Mouse (Mus musculus) heart, embryonic 10.5 days (tissue): ENCODE data around the gene Frem1. TPM values are rescaled to one million over a fixed set of nuclear protein-coding genes. Genes with fewer than 3 reads are reported as not detected.

Experiments used
- DNase-seq: peaks from one replicate; pipeline ENCODE4 v3.0.0-alpha.2; 2017; ENCODE audit warnings: low spot score
- H3K27ac ChIP-seq: fragments of 300-500 bp; sonication (generic); 2 replicates; pipeline ENCODE4 v1.5.1; 2016; ENCODE audit warnings: mild to moderate bottlenecking
- H3K27me3 ChIP-seq: fragments of 300-500 bp; sonication (generic); 2 replicates; pipeline ENCODE4 v1.6.1; 2016; ENCODE audit warnings: mild to moderate bottlenecking; ENCODE audit not compliant: poor library complexity, insufficient read depth, severe bottlenecking
- H3K36me3 ChIP-seq: fragments of 300-500 bp; sonication (generic); 2 replicates; pipeline ENCODE4 v1.6.1; 2016; ENCODE audit warnings: mild to moderate bottlenecking, moderate library complexity
- H3K4me1 ChIP-seq: fragments of 300-500 bp; sonication (generic); 2 replicates; pipeline ENCODE4 v1.6.1; 2016; ENCODE audit warnings: mild to moderate bottlenecking
- H3K4me3 ChIP-seq: fragments of 300-500 bp; sonication (generic); 2 replicates; pipeline ENCODE4 v1.5.1; 2016; ENCODE audit warnings: mild to moderate bottlenecking, moderate library complexity
- H3K9me3 ChIP-seq: fragments of 300-500 bp; sonication (generic); 2 replicates; pipeline ENCODE4 v1.6.1; 2016; ENCODE audit warnings: mild to moderate bottlenecking, moderate library complexity
- WGBS: fragments of 180-500 bp; shearing (Covaris S2); methylation state at CpG from one replicate; pipeline ENCODE4 v1.1.7; 2016; 5-methylcytosine and 5-hydroxymethylcytosine counted together
- polyA plus RNA-seq: library from polyadenylated mRNA; unstranded; fragments of >200 nt; fragmentation: Nextera tagmentation; extraction: Ambion mirVana; gene quantifications from 2 replicates; pipeline ENCODE4 v1.2.1, GENCODE M21; 2016

The Frem1 gene
- 9.8 and 12.4 TPM in 2 replicates for polyA plus RNA-seq

- H3K36me3 ChIP-seq = no peaks in the 10 kb centered on the region
- WGBS = 4% methylated on average over 24 of the region's 24 CpGs
- H3K9me3 ChIP-seq = no peaks in the 10 kb centered on the region
- peaks cover 58% of the 10 kb centered on the region for H3K4me1 ChIP-seq
- H3K27ac ChIP-seq = peak within 1 kb of the TSS; percentile 79
- H3K4me3 ChIP-seq = peak within 1 kb of the TSS; percentile 57
- no peaks in the 10 kb centered on the region for H3K27me3 ChIP-seq
- peak; percentile 86 for DNase-seq
Measured at GRCm38 (mm10) chr4:83051634-83052577, at the start of gene Frem1. Gene Frem1, minus strand, starts transcription at chr4:83052339.

GRCm38 (mm10) chr4:83099025-83099424 is 46.9 kb upstream of the Frem1 start:
- Histone ChIP-seq H3K27ac (no peak overlapping the region), H3K4me1 (peaks cover 27% of the 10 kb centered on the region), H3K27me3 (no peaks in the 10 kb centered on the region), H3K36me3 (peaks cover 3% of the 10 kb centered on the region; the same call in 1 of the 2 replicates), H3K4me3 (no peak overlapping the region), H3K9me3 (no peaks in the 10 kb centered on the region)
- DNase-seq = no peak
- WGBS = 86% methylated on average over 7 of the region's 7 CpGs

GRCm38 (mm10) chr4:83093941-83094340 is 41.8 kb upstream of the Frem1 start:
- WGBS = 70% methylated on average over 2 of the region's 2 CpGs
- H3K27ac ChIP-seq = no peak overlapping the region
- DNase-seq = no peak
- H3K27me3 ChIP-seq = no peaks in the 10 kb centered on the region
- peaks cover 19% of the 10 kb centered on the region; the same call in 1 of the 2 replicates for H3K4me1 ChIP-seq
- no peak overlapping the region for H3K4me3 ChIP-seq
- no peaks in the 10 kb centered on the region for H3K9me3 ChIP-seq
- H3K36me3 ChIP-seq = no peaks in the 10 kb centered on the region

- WGBS = 66% methylated on average over 6 of the region's 6 CpGs
- no peaks in the 10 kb centered on the region for H3K36me3 ChIP-seq
- no peak overlapping the region for H3K27ac ChIP-seq
- H3K4me1 ChIP-seq = peaks cover 11% of the 10 kb centered on the region; the same call in 1 of the 2 replicates
- H3K4me3 ChIP-seq = no peak overlapping the region
- H3K9me3 ChIP-seq = no peaks in the 10 kb centered on the region
- no peaks in the 10 kb centered on the region for H3K27me3 ChIP-seq
- DNase-seq = no peak
Measured at GRCm38 (mm10) chr4:83090691-83091448, 38.7 kb upstream of the Frem1 start.

GRCm38 (mm10) chr4:83080364-83081174 is 28.4 kb upstream of the Frem1 start:
- WGBS = 39% methylated on average over 13 of the region's 13 CpGs
- no peak overlapping the region for H3K4me3 ChIP-seq
- peaks cover 12% of the 10 kb centered on the region; the same call in 1 of the 2 replicates for H3K4me1 ChIP-seq
- H3K27me3 ChIP-seq = no peaks in the 10 kb centered on the region
- H3K27ac ChIP-seq = peak overlapping the region; percentile 47; the same call in 1 of the 2 replicates
- H3K9me3 ChIP-seq = no peaks in the 10 kb centered on the region
- no peaks in the 10 kb centered on the region for H3K36me3 ChIP-seq
- DNase-seq = peak; percentile 79

- DNase-seq = no peak
- Histone ChIP-seq H3K36me3 (no peaks in the 10 kb centered on the region), H3K27ac (no peak overlapping the region), H3K27me3 (no peaks in the 10 kb centered on the region), H3K9me3 (no peaks in the 10 kb centered on the region), H3K4me3 (no peak overlapping the region), H3K4me1 (peaks cover 5% of the 10 kb centered on the region; the same call in 1 of the 2 replicates)
- WGBS = 40% methylated on average over 6 of the region's 6 CpGs
Measured at GRCm38 (mm10) chr4:83064191-83064590, 12.1 kb upstream of the Frem1 start.

GRCm38 (mm10) chr4:83061564-83061963 is 9.4 kb upstream of the Frem1 start:
- Histone ChIP-seq H3K4me1 (peaks cover 5% of the 10 kb centered on the region; the same call in 1 of the 2 replicates), H3K36me3 (no peaks in the 10 kb centered on the region), H3K27me3 (no peaks in the 10 kb centered on the region), H3K27ac (no peak overlapping the region), H3K9me3 (no peaks in the 10 kb centered on the region), H3K4me3 (no peak overlapping the region)
- no peak for DNase-seq
- WGBS = 59% methylated on average over 2 of the region's 2 CpGs

GRCm38 (mm10) chr4:83058617-83059016 is 6.5 kb upstream of the Frem1 start:
- peaks cover 5% of the 10 kb centered on the region; the same call in 1 of the 2 replicates for H3K4me1 ChIP-seq
- no peak overlapping the region for H3K4me3 ChIP-seq
- no peaks in the 10 kb centered on the region for H3K9me3 ChIP-seq
- no peaks in the 10 kb centered on the region for H3K36me3 ChIP-seq
- no peaks in the 10 kb centered on the region for H3K27me3 ChIP-seq
- no peak for DNase-seq
- no peak overlapping the region for H3K27ac ChIP-seq
- 75% methylated on average over 2 of the region's 2 CpGs for WGBS

GRCm38 (mm10) chr4:83058182-83058581 is 6.0 kb upstream of the Frem1 start:
- Histone ChIP-seq H3K27me3 (no peaks in the 10 kb centered on the region), H3K27ac (no peak overlapping the region), H3K9me3 (no peaks in the 10 kb centered on the region), H3K36me3 (no peaks in the 10 kb centered on the region), H3K4me1 (peaks cover 5% of the 10 kb centered on the region; the same call in 1 of the 2 replicates), H3K4me3 (no peak overlapping the region)
- 52% methylated on average over 2 of the region's 2 CpGs for WGBS
- no peak for DNase-seq

- Histone ChIP-seq H3K4me1 (peaks cover 14% of the 10 kb centered on the region; the same call in 1 of the 2 replicates), H3K4me3 (no peak overlapping the region), H3K9me3 (no peaks in the 10 kb centered on the region), H3K27me3 (no peaks in the 10 kb centered on the region), H3K36me3 (no peaks in the 10 kb centered on the region), H3K27ac (no peak overlapping the region)
- DNase-seq = no peak
- WGBS = 91% methylated on average over 6 of the region's 6 CpGs
Measured at GRCm38 (mm10) chr4:83056496-83056895, 4.4 kb upstream of the Frem1 start.

GRCm38 (mm10) chr4:83055444-83055843 is 3.3 kb upstream of the Frem1 start:
- no peaks in the 10 kb centered on the region for H3K9me3 ChIP-seq
- 62% methylated on average over 2 of the region's 2 CpGs for WGBS
- H3K27ac ChIP-seq = no peak overlapping the region
- peaks cover 23% of the 10 kb centered on the region; the same call in 1 of the 2 replicates for H3K4me1 ChIP-seq
- H3K4me3 ChIP-seq = no peak overlapping the region
- H3K36me3 ChIP-seq = no peaks in the 10 kb centered on the region
- no peaks in the 10 kb centered on the region for H3K27me3 ChIP-seq
- DNase-seq = no peak

- 87% methylated on average over 8 of the region's 8 CpGs for WGBS
- H3K4me3 ChIP-seq = no peak overlapping the region
Measured at GRCm38 (mm10) chr4:83053206-83053605, 1.1 kb upstream of the Frem1 start.

More at GRCm38 (mm10) chr4:83053206-83053605, 1.1 kb upstream of the Frem1 start:
- no peak overlapping the region for H3K27ac ChIP-seq
- no peak for DNase-seq
- no peaks in the 10 kb centered on the region for H3K36me3 ChIP-seq
- no peaks in the 10 kb centered on the region for H3K27me3 ChIP-seq
- H3K4me1 ChIP-seq = peaks cover 45% of the 10 kb centered on the region
- H3K9me3 ChIP-seq = no peaks in the 10 kb centered on the region
